ENCODE assay signal across 20 mouse cellular contexts in the genomic region with DNA sequence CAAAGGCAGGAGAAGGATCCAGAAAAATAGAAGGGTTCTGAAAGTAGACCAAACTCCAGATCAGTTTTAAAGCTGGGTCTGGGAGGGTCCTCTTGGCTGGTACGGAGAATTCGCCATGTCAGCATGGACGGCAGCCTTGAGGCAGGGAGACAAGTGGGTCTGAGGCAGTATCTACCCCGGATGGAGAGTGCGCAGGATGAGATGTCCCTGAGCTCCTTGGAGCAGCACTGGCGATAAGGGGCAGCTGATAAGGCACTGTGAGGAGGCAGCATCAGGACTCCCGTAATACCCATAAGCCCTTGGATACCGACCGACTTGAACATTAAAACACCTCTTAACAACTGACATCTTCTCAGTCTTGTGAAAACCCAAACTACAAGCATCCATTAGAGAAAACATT. TPM values are rescaled to one million over a fixed set of nuclear protein-coding genes. Genes with fewer than 3 reads are reported as not detected.
"Had no signal": no experiment of that assay in that cellular context is flagged by ENCODE, and none has a peak within 500 bp of the region (broad histone marks: within the 10 kb centered on the region; RNA-seq: fewer than 3 reads in every experiment).

No protein-coding gene starts in this region.

- H3K4me1 ChIP-seq: limb, embryonic 12.5 days; limb, embryonic 15.5 days; lung, embryonic 15.5 days; midbrain, embryonic 15.5 days; neural tube, embryonic 12.5 days; stomach, embryonic 15.5 days had no signal

- H3K4me3 ChIP-seq: limb, embryonic 12.5 days; limb, embryonic 15.5 days; lung, embryonic 15.5 days; midbrain, embryonic 12.5 days; midbrain, embryonic 15.5 days; neural tube, embryonic 12.5 days; stomach, embryonic 15.5 days had no signal

- H3K4me2 ChIP-seq: limb, embryonic 12.5 days; limb, embryonic 15.5 days; lung, embryonic 15.5 days; midbrain, embryonic 12.5 days; midbrain, embryonic 15.5 days; neural tube, embryonic 12.5 days; stomach, embryonic 15.5 days had no signal

- DNase-seq: kidney, adult 2 months; kidney, postnatal 25 days; layer of hippocampus, postnatal 36 days; left cerebral cortex, postnatal 4 days; right cerebral cortex, adult 18-20 months; right cerebral cortex, postnatal 14 days; right cerebral cortex, postnatal 4 days; thymus, adult 2 months; thymus, postnatal 14 days; thymus, postnatal 4 days had no signal

- H3K9me3 ChIP-seq: limb, embryonic 12.5 days; limb, embryonic 15.5 days; lung, embryonic 15.5 days; midbrain, embryonic 12.5 days; midbrain, embryonic 15.5 days; neural tube, embryonic 12.5 days; stomach, embryonic 15.5 days had no signal

- H3K27me3 ChIP-seq: limb, embryonic 12.5 days; limb, embryonic 15.5 days; lung, embryonic 15.5 days; midbrain, embryonic 12.5 days; midbrain, embryonic 15.5 days; neural tube, embryonic 12.5 days; stomach, embryonic 15.5 days had no signal

- H3K36me3 ChIP-seq: stomach, embryonic 15.5 days had no signal

- H3K27ac ChIP-seq: kidney, postnatal 0 days; limb, embryonic 12.5 days; limb, embryonic 15.5 days; lung, embryonic 15.5 days; midbrain, embryonic 12.5 days; midbrain, embryonic 15.5 days; neural tube, embryonic 12.5 days; stomach, embryonic 15.5 days had no signal

- H3K9ac ChIP-seq: limb, embryonic 12.5 days; limb, embryonic 15.5 days; lung, embryonic 15.5 days; midbrain, embryonic 12.5 days; midbrain, embryonic 15.5 days; neural tube, embryonic 12.5 days; stomach, embryonic 15.5 days had no signal

- ATAC-seq: intestine, postnatal 0 days; midbrain, embryonic 15.5 days had no signal

RNA-seq across cellular contexts. Expression of a gene that starts 30.4 kb away (rescaled TPM):
- total RNA-seq: neutrophil, adult 5-6 weeks had no signal
